Mouse (Mus musculus) hindbrain, embryonic 13.5 days (tissue): Measurements from ENCODE around the gene Nfia. TPM values are rescaled to one million over a fixed set of nuclear protein-coding genes. Genes with fewer than 3 reads are reported as not detected.
A peak's percentile ranks its signal among the peaks of the same experiment; 100 is the strongest.

ENCODE experiments used
- ATAC-seq: fragments of 200-750 bp; cut with Nextera tagmentation; 2 replicates; pipeline ENCODE4 v1.8.0; 2017; ENCODE audit warnings: moderate TSS enrichment; ENCODE audit not compliant: low FRiP score
- H3K27ac ChIP-seq: fragments of 300-500 bp; sonication (generic); 2 replicates; pipeline ENCODE4 v1.5.1; 2015; ENCODE audit warnings: inconsistent platforms, mild to moderate bottlenecking, moderate library complexity
- H3K27me3 ChIP-seq: fragments of 300-500 bp; sonication (generic); 2 replicates; pipeline ENCODE4 v1.6.1; 2015; ENCODE audit warnings: mild to moderate bottlenecking, inconsistent platforms
- H3K36me3 ChIP-seq: fragments of 300-500 bp; sonication (generic); 2 replicates; pipeline ENCODE4 v1.6.1; 2015; ENCODE audit warnings: mild to moderate bottlenecking, inconsistent platforms
- H3K4me1 ChIP-seq: fragments of 300-500 bp; sonication (generic); replicated peaks from 2 replicates; pipeline ENCODE4 v1.6.1; 2015; ENCODE audit warnings: inconsistent platforms
- H3K4me2 ChIP-seq: fragments of 300-500 bp; sonication (generic); 2 replicates; pipeline ENCODE4 v1.6.1; 2015; ENCODE audit warnings: inconsistent platforms, mild to moderate bottlenecking, moderate library complexity
- H3K4me3 ChIP-seq: fragments of 300-500 bp; sonication (generic); 2 replicates; pipeline ENCODE4 v1.5.1; 2015; ENCODE audit warnings: mild to moderate bottlenecking, inconsistent platforms
- H3K9ac ChIP-seq: fragments of 300-500 bp; sonication (generic); 2 replicates; pipeline ENCODE4 v1.6.1; 2015; ENCODE audit warnings: mild to moderate bottlenecking, inconsistent platforms
- H3K9me3 ChIP-seq: fragments of 300-500 bp; sonication (generic); 2 replicates; pipeline ENCODE4 v1.6.1; 2016; ENCODE audit warnings: inconsistent platforms
- WGBS: fragments of 180-500 bp; shearing (Covaris S2); methylation state at CpG from one replicate; pipeline ENCODE4 v1.1.7; 2015; 5-methylcytosine and 5-hydroxymethylcytosine counted together
- polyA plus RNA-seq: library from polyadenylated mRNA; unstranded; fragments of >200 nt; fragmentation: Nextera tagmentation; extraction: Ambion mirVana; gene quantifications from 2 replicates; pipeline ENCODE4 v1.2.1, GENCODE M21; 2015

The Nfia gene
- 48.1 and 53.2 TPM in 2 replicates for polyA plus RNA-seq

DNA sequence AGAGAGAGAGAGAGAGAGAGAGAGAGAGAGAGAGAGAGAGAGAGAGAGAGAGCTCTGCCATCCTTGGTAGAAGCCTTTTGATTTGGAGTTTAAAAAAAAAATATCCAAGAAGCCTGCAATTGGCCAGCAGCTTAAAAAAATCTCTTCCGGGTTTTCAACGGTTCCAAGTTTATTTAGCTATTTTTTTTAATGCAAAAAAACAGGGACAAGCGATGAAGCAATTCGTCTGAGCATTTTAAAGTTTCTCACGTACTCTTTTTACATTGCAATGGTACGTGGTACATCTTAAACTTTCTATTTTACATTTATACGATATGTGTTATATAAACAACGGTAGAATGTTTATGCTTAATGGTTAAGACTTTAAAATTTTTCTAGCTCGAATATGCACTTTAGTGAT lies at the start of gene Nfia:
Gene Nfia (plus strand): TSS at position 94 of the 400 bp plus-strand sequence.
- Histone ChIP-seq H3K4me3 (peak within 1 kb of the TSS; percentile 50), H3K27ac (peak within 1 kb of the TSS; percentile 86), H3K9ac (peak within 1 kb of the TSS; percentile 72), H3K4me2 (peak within 1 kb of the TSS; percentile 65), H3K9me3 (no peaks in the 10 kb centered on the region), H3K4me1 (peaks cover 37% of the 10 kb centered on the region), H3K27me3 (peaks cover 24% of the 10 kb centered on the region), H3K36me3 (no peaks in the 10 kb centered on the region)
- ATAC-seq, result no peak
- under 1% methylated on average over 9 of the region's 9 CpGs for WGBS

DNA sequence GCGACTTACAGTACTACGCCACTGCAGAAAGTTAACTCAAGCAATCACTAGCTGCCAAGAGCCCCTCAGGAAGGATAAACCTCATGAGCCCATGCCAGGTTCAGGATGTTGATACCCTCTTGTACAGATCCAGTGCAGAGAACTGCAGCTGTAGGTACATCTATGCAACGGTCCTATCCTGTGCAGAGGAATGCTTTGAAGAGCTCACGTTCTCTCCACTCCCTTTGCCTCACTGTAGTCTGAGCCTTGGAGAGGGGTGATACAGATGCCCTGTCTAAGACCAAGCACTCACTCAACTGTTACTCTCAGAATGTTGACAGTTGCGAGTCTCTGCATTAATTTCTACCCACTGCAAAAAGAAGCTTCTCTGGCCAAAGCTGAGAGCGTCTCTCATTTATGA lies 49.2 kb upstream of the Nfia start:
- no peaks in the 10 kb centered on the region for H3K36me3 ChIP-seq
- H3K27ac ChIP-seq, result no peak overlapping the region
- H3K4me2 ChIP-seq, result no peak overlapping the region
- no peak overlapping the region for H3K9ac ChIP-seq
- no peaks in the 10 kb centered on the region for H3K27me3 ChIP-seq
- no peaks in the 10 kb centered on the region for H3K9me3 ChIP-seq
- ATAC-seq, result no peak
- 92% methylated on average over 6 of the region's 6 CpGs for WGBS
- no peak overlapping the region for H3K4me3 ChIP-seq
- no peaks in the 10 kb centered on the region; the same call in 1 of the 2 replicates for H3K4me1 ChIP-seq

- Histone ChIP-seq H3K4me2 (no peak overlapping the region), H3K4me1 (no peaks in the 10 kb centered on the region), H3K27me3 (no peaks in the 10 kb centered on the region), H3K9me3 (no peaks in the 10 kb centered on the region), H3K27ac (no peak overlapping the region), H3K9ac (no peak overlapping the region), H3K36me3 (no peaks in the 10 kb centered on the region), H3K4me3 (no peak overlapping the region)
- no peak for ATAC-seq
- WGBS, result 96% methylated on average over 4 of the region's 4 CpGs
These were observed 44.0 kb upstream of the Nfia start for GRCm38 (mm10) chr4:97728520-97728919.

DNA sequence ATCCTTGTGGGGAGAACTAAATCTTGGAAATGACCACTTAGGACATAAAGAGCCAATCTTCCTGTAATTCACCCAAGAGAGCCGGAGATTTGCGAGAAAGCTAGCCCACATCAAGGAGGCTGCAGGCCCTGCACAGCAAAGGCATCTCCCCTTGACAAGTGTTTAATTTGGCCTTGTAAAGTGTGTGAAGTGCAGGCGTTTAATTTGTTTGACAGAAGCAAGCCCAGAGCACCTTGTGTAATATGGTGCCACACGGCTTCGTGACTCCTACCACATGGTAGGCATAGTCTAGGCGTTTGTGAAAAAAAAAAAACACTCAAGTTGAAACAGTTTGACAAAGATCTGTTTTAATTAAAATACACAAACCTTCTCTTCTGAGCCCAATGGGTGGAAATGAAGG lies 42.5 kb upstream of the Nfia start:
- Histone ChIP-seq H3K27me3 (no peaks in the 10 kb centered on the region), H3K36me3 (no peaks in the 10 kb centered on the region), H3K27ac (no peak overlapping the region), H3K4me1 (no peaks in the 10 kb centered on the region), H3K9me3 (no peaks in the 10 kb centered on the region), H3K4me2 (no peak overlapping the region), H3K9ac (no peak overlapping the region), H3K4me3 (no peak overlapping the region)
- no peak for ATAC-seq
- 79% methylated on average over 6 of the region's 6 CpGs for WGBS

- Histone ChIP-seq H3K9me3 (no peaks in the 10 kb centered on the region), H3K27me3 (no peaks in the 10 kb centered on the region), H3K27ac (no peak overlapping the region), H3K4me3 (no peak overlapping the region), H3K9ac (no peak overlapping the region), H3K4me2 (no peak overlapping the region), H3K4me1 (no peaks in the 10 kb centered on the region), H3K36me3 (no peaks in the 10 kb centered on the region)
- WGBS, result 84% methylated on average over 3 of the region's 3 CpGs
- ATAC-seq, result no peak
These were observed 42.1 kb upstream of the Nfia start for GRCm38 (mm10) chr4:97730416-97730815.

DNA sequence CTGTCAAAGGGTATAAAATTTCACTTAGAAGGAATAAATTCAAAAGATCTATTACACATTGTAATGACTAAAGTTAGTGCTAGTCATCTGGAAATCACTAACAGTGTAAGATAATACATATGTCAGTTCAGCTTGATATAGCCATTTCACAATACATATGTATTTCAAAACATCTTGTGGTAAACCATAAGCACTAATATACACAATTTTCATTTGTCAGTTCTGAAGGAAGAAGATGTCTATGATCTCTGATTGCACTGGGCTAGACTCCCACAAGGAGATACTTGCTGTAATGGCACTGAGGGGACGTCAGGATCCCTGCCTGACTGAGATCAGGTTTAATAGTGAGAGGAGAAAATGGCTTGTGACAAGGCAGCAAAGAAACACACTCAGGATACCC lies 39.1 kb upstream of the Nfia start:
- no peaks in the 10 kb centered on the region for H3K4me1 ChIP-seq
- 81% methylated on average over 1 of the region's 1 CpGs for WGBS
- no peaks in the 10 kb centered on the region for H3K27me3 ChIP-seq
- no peak overlapping the region for H3K4me2 ChIP-seq
- H3K27ac ChIP-seq, result no peak overlapping the region
- H3K4me3 ChIP-seq, result no peak overlapping the region
- H3K9ac ChIP-seq, result no peak overlapping the region
- ATAC-seq, result no peak
- H3K36me3 ChIP-seq, result no peaks in the 10 kb centered on the region
- H3K9me3 ChIP-seq, result no peaks in the 10 kb centered on the region

DNA sequence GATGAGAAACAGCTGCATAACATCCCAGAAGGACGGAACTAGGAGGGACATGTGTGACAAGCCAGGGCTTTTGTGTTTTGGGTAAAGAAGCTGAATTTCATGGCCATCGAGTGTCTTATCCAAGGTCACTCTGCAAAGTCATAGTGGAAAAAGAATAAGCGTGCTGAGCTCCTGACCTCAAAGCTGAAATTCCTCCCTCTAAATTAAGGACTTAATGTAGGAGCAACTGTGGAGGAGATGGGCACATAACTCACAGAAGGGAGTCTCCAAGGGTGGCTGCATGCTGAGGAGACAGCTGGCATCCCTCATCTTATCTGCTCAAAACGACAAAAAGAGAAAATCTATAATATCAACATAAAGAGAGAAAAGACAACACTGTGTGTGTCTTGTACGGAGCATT lies 28.6 kb upstream of the Nfia start:
- ATAC-seq, result no peak
- H3K4me1 ChIP-seq, result peaks cover 12% of the 10 kb centered on the region
- H3K9ac ChIP-seq, result no peak overlapping the region
- WGBS, result 72% methylated on average over 5 of the region's 5 CpGs
- no peak overlapping the region for H3K4me3 ChIP-seq
- no peaks in the 10 kb centered on the region for H3K9me3 ChIP-seq
- H3K27ac ChIP-seq, result no peak overlapping the region
- H3K36me3 ChIP-seq, result no peaks in the 10 kb centered on the region
- no peaks in the 10 kb centered on the region for H3K27me3 ChIP-seq
- no peak overlapping the region for H3K4me2 ChIP-seq

GRCm38 (mm10) chr4:97745296-97746105 lies 27.0 kb upstream of the Nfia start:
- H3K9me3 ChIP-seq, result no peaks in the 10 kb centered on the region
- peaks cover 8% of the 10 kb centered on the region for H3K27me3 ChIP-seq
- no peak overlapping the region for H3K27ac ChIP-seq
- peak overlapping the region; percentile 70 for H3K9ac ChIP-seq
- WGBS, result 5% methylated on average over 32 of the region's 32 CpGs
- H3K4me1 ChIP-seq, result peaks cover 12% of the 10 kb centered on the region
- peak; percentile 85 for ATAC-seq
- no peaks in the 10 kb centered on the region for H3K36me3 ChIP-seq
- H3K4me3 ChIP-seq, result peak overlapping the region; percentile 35
- peak overlapping the region; percentile 70 for H3K4me2 ChIP-seq

- WGBS, result 5% methylated on average over 19 of the region's 19 CpGs
- Histone ChIP-seq H3K9ac (peak overlapping the region; percentile 70), H3K9me3 (no peaks in the 10 kb centered on the region), H3K4me3 (peak overlapping the region; percentile 35), H3K36me3 (no peaks in the 10 kb centered on the region), H3K4me2 (peak overlapping the region; percentile 70), H3K4me1 (peaks cover 19% of the 10 kb centered on the region), H3K27me3 (peaks cover 11% of the 10 kb centered on the region), H3K27ac (no peak overlapping the region)
- ATAC-seq, result peak; percentile 55
These were observed 26.2 kb upstream of the Nfia start for GRCm38 (mm10) chr4:97746106-97746900.

DNA sequence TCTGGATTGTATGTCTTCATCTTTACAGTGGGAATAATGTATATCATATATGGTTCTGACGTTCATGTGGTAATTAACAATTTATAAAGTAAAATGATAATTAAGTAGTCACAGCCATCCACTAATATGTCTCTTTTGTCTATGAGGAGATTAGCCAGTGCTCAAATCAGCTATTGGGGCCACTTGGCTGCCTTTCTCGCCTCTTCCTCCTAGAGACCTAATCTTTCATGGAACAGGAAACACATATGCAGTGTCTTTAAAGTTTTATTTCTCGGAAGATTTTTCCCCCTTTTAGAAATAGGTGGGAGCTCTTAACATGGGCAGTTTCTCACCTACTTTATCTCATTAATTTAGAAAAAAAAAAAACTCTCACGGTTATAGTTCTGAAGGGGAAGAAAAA lies 22.1 kb upstream of the Nfia start:
- 58% methylated on average over 4 of the region's 4 CpGs for WGBS
- Histone ChIP-seq H3K27ac (no peak overlapping the region), H3K9me3 (no peaks in the 10 kb centered on the region), H3K4me1 (peaks cover 38% of the 10 kb centered on the region), H3K27me3 (peaks cover 51% of the 10 kb centered on the region), H3K9ac (no peak overlapping the region), H3K4me2 (no peak overlapping the region), H3K4me3 (no peak overlapping the region), H3K36me3 (no peaks in the 10 kb centered on the region)
- ATAC-seq, result no peak

GRCm38 (mm10) chr4:97751030-97751482 lies 21.5 kb upstream of the Nfia start:
- H3K36me3 ChIP-seq, result no peaks in the 10 kb centered on the region
- peak overlapping the region; percentile 38 for H3K4me3 ChIP-seq
- no peaks in the 10 kb centered on the region for H3K9me3 ChIP-seq
- peak overlapping the region; percentile 68 for H3K9ac ChIP-seq
- H3K4me2 ChIP-seq, result peak overlapping the region; percentile 71
- H3K27me3 ChIP-seq, result peaks cover 58% of the 10 kb centered on the region
- ATAC-seq, result peak; percentile 73
- H3K4me1 ChIP-seq, result peaks cover 31% of the 10 kb centered on the region
- 1% methylated on average over 20 of the region's 20 CpGs for WGBS
- H3K27ac ChIP-seq, result peak overlapping the region; percentile 58

DNA sequence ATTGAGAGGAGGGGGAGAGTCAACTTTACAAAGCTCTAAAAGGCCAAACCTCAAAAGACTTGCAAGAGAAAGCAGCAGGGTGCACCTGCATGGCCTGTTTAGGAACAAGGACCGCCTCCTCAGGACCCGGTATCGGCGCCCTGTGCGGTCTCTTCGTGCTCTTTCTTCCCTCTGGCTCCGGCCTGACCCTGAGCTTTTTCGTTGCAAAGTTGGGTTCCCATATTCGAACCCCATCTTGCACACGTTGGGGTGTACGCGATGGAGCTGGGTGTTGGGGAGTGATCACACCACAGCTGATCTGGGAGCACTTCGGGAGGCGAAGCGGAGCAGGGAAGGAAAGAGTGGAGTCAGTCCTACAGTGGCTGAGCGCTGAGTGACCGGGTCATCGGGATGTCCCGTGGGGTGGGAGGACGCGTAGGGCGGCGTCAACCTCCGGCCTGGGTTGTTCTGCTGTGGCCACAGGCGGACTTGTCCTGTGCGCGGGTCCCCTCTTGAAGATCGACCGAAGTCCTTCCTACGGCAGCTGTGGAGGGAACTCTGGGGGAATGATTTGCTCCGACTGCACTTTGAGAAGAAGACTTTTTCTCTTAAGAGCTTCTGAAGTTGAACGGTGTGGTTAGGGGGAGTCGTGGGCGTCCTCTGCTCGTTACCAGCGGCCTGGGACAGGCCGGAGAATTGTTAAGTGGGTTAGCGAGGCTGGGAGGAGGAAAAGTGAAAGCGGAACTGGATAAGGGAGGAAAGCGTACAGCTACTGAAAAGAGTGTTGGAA lies 20.9 kb upstream of the Nfia start:
- peak overlapping the region; percentile 68 for H3K9ac ChIP-seq
- peaks cover 29% of the 10 kb centered on the region for H3K4me1 ChIP-seq
- 2% methylated on average over 40 of the region's 40 CpGs for WGBS
- peak overlapping the region; percentile 71 for H3K4me2 ChIP-seq
- H3K9me3 ChIP-seq, result no peaks in the 10 kb centered on the region
- ATAC-seq, result peak; percentile 57
- H3K4me3 ChIP-seq, result peak overlapping the region; percentile 38
- no peaks in the 10 kb centered on the region for H3K36me3 ChIP-seq
- H3K27me3 ChIP-seq, result peaks cover 63% of the 10 kb centered on the region
- H3K27ac ChIP-seq, result peak overlapping the region; percentile 58
